Mouse (Mus musculus) hindbrain, embryonic 10.5 days (tissue): ENCODE measurements around the gene Matn3. TPM values are rescaled to one million over a fixed set of nuclear protein-coding genes. Genes with fewer than 3 reads are reported as not detected.

Experiments
- DNase-seq: peaks from one replicate; pipeline ENCODE4 v3.0.0-alpha.2; 2017; ENCODE audit warnings: low spot score
- H3K27ac ChIP-seq: fragments of 300-500 bp; sonication (generic); 2 replicates; pipeline ENCODE4 v1.5.1; 2016; ENCODE audit warnings: mild to moderate bottlenecking, moderate library complexity
- H3K27me3 ChIP-seq: fragments of 300-500 bp; sonication (generic); 2 replicates; pipeline ENCODE4 v1.6.1; 2016; ENCODE audit warnings: mild to moderate bottlenecking; ENCODE audit not compliant: poor library complexity, insufficient read depth, severe bottlenecking
- H3K36me3 ChIP-seq: fragments of 300-500 bp; sonication (generic); 2 replicates; pipeline ENCODE4 v1.6.1; 2016; ENCODE audit warnings: mild to moderate bottlenecking, moderate library complexity
- H3K4me1 ChIP-seq: fragments of 300-500 bp; sonication (generic); replicated peaks from 2 replicates; pipeline ENCODE4 v1.6.1; 2016; ENCODE audit warnings: mild to moderate bottlenecking
- H3K4me3 ChIP-seq: fragments of 300-500 bp; sonication (generic); 2 replicates; pipeline ENCODE4 v1.5.1; 2016; ENCODE audit warnings: mild to moderate bottlenecking, moderate library complexity
- H3K9me3 ChIP-seq: fragments of 300-500 bp; sonication (generic); 2 replicates; pipeline ENCODE4 v1.6.1; 2016; ENCODE audit warnings: mild to moderate bottlenecking, moderate library complexity
- WGBS: fragments of 180-500 bp; shearing (Covaris S2); methylation state at CpG from one replicate; pipeline ENCODE4 v1.1.7; 2016; 5-methylcytosine and 5-hydroxymethylcytosine counted together
- polyA plus RNA-seq: library from polyadenylated mRNA; unstranded; fragments of >200 nt; fragmentation: Nextera tagmentation; extraction: Ambion mirVana; gene quantifications from 2 replicates; pipeline ENCODE4 v1.2.1, GENCODE M21; 2016

Matn3 gene
- polyA plus RNA-seq = 2.5 and 3.7 TPM in 2 replicates

GRCm38 (mm10) chr12:8947714-8948464 is at the start of gene Matn3:
Matn3 (plus strand) TSS chr12:8947929.
- Histone ChIP-seq H3K9me3 (no peaks in the 10 kb centered on the region), H3K27ac (peak within 1 kb of the TSS; percentile 75), H3K27me3 (peaks cover 36% of the 10 kb centered on the region), H3K36me3 (no peaks in the 10 kb centered on the region), H3K4me3 (peak within 1 kb of the TSS; percentile 65), H3K4me1 (peaks cover 15% of the 10 kb centered on the region)
- peak; percentile 84 for DNase-seq
- under 1% methylated on average over 42 of the region's 42 CpGs for WGBS

- Histone ChIP-seq H3K4me3 (no peak overlapping the region), H3K9me3 (no peaks in the 10 kb centered on the region), H3K36me3 (no peaks in the 10 kb centered on the region), H3K27ac (peak overlapping the region; percentile 81), H3K27me3 (no peaks in the 10 kb centered on the region), H3K4me1 (peaks cover 46% of the 10 kb centered on the region)
- DNase-seq = no peak
- 56% methylated on average over 19 of the region's 19 CpGs for WGBS
Observed at GRCm38 (mm10) chr12:8898879-8899785, 48.6 kb upstream of the Matn3 start.

GRCm38 (mm10) chr12:8900107-8900698 is 47.5 kb upstream of the Matn3 start:
- WGBS = 15% methylated on average over 4 of the region's 4 CpGs
- no peak overlapping the region for H3K4me3 ChIP-seq
- H3K36me3 ChIP-seq = no peaks in the 10 kb centered on the region
- peaks cover 45% of the 10 kb centered on the region for H3K4me1 ChIP-seq
- H3K27me3 ChIP-seq = no peaks in the 10 kb centered on the region
- H3K9me3 ChIP-seq = no peaks in the 10 kb centered on the region
- peak overlapping the region; percentile 81 for H3K27ac ChIP-seq
- DNase-seq = no peak

GRCm38 (mm10) chr12:8900919-8901663 is 46.6 kb upstream of the Matn3 start:
- H3K4me1 ChIP-seq = peaks cover 45% of the 10 kb centered on the region
- H3K9me3 ChIP-seq = no peaks in the 10 kb centered on the region
- no peak for DNase-seq
- no peak overlapping the region for H3K4me3 ChIP-seq
- 48% methylated on average over 5 of the region's 5 CpGs for WGBS
- no peaks in the 10 kb centered on the region for H3K36me3 ChIP-seq
- no peaks in the 10 kb centered on the region for H3K27me3 ChIP-seq
- H3K27ac ChIP-seq = peak overlapping the region; percentile 37

- DNase-seq = no peak
- 12% methylated on average over 2 of the region's 2 CpGs for WGBS
Observed at GRCm38 (mm10) chr12:8901934-8902333, 45.8 kb upstream of the Matn3 start.

GRCm38 (mm10) chr12:8902479-8902878 is 45.2 kb upstream of the Matn3 start:
- Histone ChIP-seq H3K9me3 (no peaks in the 10 kb centered on the region), H3K4me3 (no peak overlapping the region), H3K36me3 (no peaks in the 10 kb centered on the region), H3K4me1 (peaks cover 42% of the 10 kb centered on the region), H3K27ac (peak overlapping the region; percentile 82), H3K27me3 (no peaks in the 10 kb centered on the region)
- WGBS = 34% methylated on average over 3 of the region's 3 CpGs
- DNase-seq = no peak

More at GRCm38 (mm10) chr12:8901934-8902333, 45.8 kb upstream of the Matn3 start:
- no peaks in the 10 kb centered on the region for H3K27me3 ChIP-seq
- peaks cover 45% of the 10 kb centered on the region for H3K4me1 ChIP-seq
- no peaks in the 10 kb centered on the region for H3K9me3 ChIP-seq
- no peaks in the 10 kb centered on the region for H3K36me3 ChIP-seq
- H3K4me3 ChIP-seq = no peak overlapping the region
- H3K27ac ChIP-seq = peak overlapping the region; percentile 82

GRCm38 (mm10) chr12:8912860-8913685 is 34.7 kb upstream of the Matn3 start:
- peak; percentile 78 for DNase-seq
- Histone ChIP-seq H3K36me3 (no peaks in the 10 kb centered on the region), H3K27ac (peak overlapping the region; percentile 93), H3K4me3 (peak overlapping the region; percentile 28), H3K4me1 (peaks cover 43% of the 10 kb centered on the region), H3K9me3 (no peaks in the 10 kb centered on the region), H3K27me3 (no peaks in the 10 kb centered on the region)
- WGBS = 11% methylated on average over 16 of the region's 16 CpGs

- Histone ChIP-seq H3K4me1 (peaks cover 43% of the 10 kb centered on the region), H3K4me3 (no peak overlapping the region), H3K36me3 (no peaks in the 10 kb centered on the region), H3K27me3 (no peaks in the 10 kb centered on the region), H3K9me3 (no peaks in the 10 kb centered on the region), H3K27ac (peak overlapping the region; percentile 93)
- WGBS = 52% methylated on average over 9 of the region's 9 CpGs
- DNase-seq = peak; percentile 44
Observed at GRCm38 (mm10) chr12:8913701-8914340, 33.9 kb upstream of the Matn3 start.

GRCm38 (mm10) chr12:8916378-8916777 is 31.4 kb upstream of the Matn3 start:
- H3K27me3 ChIP-seq = no peaks in the 10 kb centered on the region
- H3K36me3 ChIP-seq = no peaks in the 10 kb centered on the region
- no peaks in the 10 kb centered on the region for H3K9me3 ChIP-seq
- peak; percentile 43 for DNase-seq
- peaks cover 50% of the 10 kb centered on the region for H3K4me1 ChIP-seq
- WGBS = 36% methylated on average over 5 of the region's 5 CpGs
- H3K4me3 ChIP-seq = no peak overlapping the region
- peak overlapping the region; percentile 86 for H3K27ac ChIP-seq

GRCm38 (mm10) chr12:8919231-8919630 is 28.5 kb upstream of the Matn3 start:
- H3K36me3 ChIP-seq = peaks cover 6% of the 10 kb centered on the region; the same call in 1 of the 2 replicates
- 94% methylated on average over 3 of the region's 3 CpGs for WGBS
- H3K9me3 ChIP-seq = no peaks in the 10 kb centered on the region
- H3K27ac ChIP-seq = no peak overlapping the region
- no peak overlapping the region for H3K4me3 ChIP-seq
- peaks cover 37% of the 10 kb centered on the region for H3K4me1 ChIP-seq
- H3K27me3 ChIP-seq = no peaks in the 10 kb centered on the region
- DNase-seq = no peak

GRCm38 (mm10) chr12:8920996-8921393 is 26.7 kb upstream of the Matn3 start:
- no peak for DNase-seq
- H3K27me3 ChIP-seq = no peaks in the 10 kb centered on the region
- H3K36me3 ChIP-seq = peaks cover 20% of the 10 kb centered on the region
- WGBS = 51% methylated on average over 1 of the region's 1 CpGs
- H3K27ac ChIP-seq = peak overlapping the region; percentile 99
- H3K9me3 ChIP-seq = no peaks in the 10 kb centered on the region
- peaks cover 42% of the 10 kb centered on the region for H3K4me1 ChIP-seq
- H3K4me3 ChIP-seq = peak overlapping the region; percentile 81
